Mouse (Mus musculus) brown adipose tissue, adult 24 weeks (tissue): ENCODE results near the gene Spata17. TPM values are rescaled to one million over a fixed set of nuclear protein-coding genes. Genes with fewer than 3 reads are reported as not detected.

Experiments used
- H3K27ac ChIP-seq: fragments of 200-500 bp; replicated peaks from 2 replicates; pipeline ENCODE4 v1.5.1; 2012; ENCODE audit warnings: low read depth, mild to moderate bottlenecking, low read length
- H3K4me1 ChIP-seq: fragments of 200-500 bp; 2 replicates; pipeline ENCODE4 v1.6.1; 2012; ENCODE audit warnings: low read length, mixed read lengths; ENCODE audit not compliant: control insufficient read depth, insufficient read depth, insufficient read length
- H3K4me3 ChIP-seq: fragments of 200-500 bp; 2 replicates; pipeline ENCODE4 v1.5.1; 2012; ENCODE audit warnings: low read depth, mild to moderate bottlenecking, low read length, moderate library complexity; ENCODE audit not compliant: insufficient read depth
- polyA plus RNA-seq: library from polyadenylated mRNA; stranded (reverse); fragments of >200 nt; gene quantifications from 2 replicates; pipeline ENCODE4 v1.2.4, GENCODE M21; 2012; ENCODE audit not compliant: missing spikeins, insufficient read depth, insufficient read length

Gene Spata17
- polyA plus RNA-seq, 1 experiment, result 12.8 TPM

GRCm38 (mm10) chr1:187015673-187016072, 199.6 kb downstream of the Spata17 start:
- Histone ChIP-seq H3K27ac (no peak overlapping the region), H3K4me1 (peaks cover 6% of the 10 kb centered on the region; the same call in 1 of the 2 replicates), H3K4me3 (no peak overlapping the region)

- Histone ChIP-seq H3K27ac (peak overlapping the region; percentile 79; the same call in 1 of the 2 replicates), H3K4me3 (no peak overlapping the region), H3K4me1 (no peaks in the 10 kb centered on the region)
These were observed 201.1 kb downstream of the Spata17 start for GRCm38 (mm10) chr1:187014141-187014540.

GRCm38 (mm10) chr1:187011601-187012000, 203.7 kb downstream of the Spata17 start:
- H3K4me1 ChIP-seq, result no peaks in the 10 kb centered on the region

GRCm38 (mm10) chr1:187010071-187010470, 205.2 kb downstream of the Spata17 start:
- H3K4me3 ChIP-seq, result no peak overlapping the region
- no peaks in the 10 kb centered on the region for H3K4me1 ChIP-seq
- H3K27ac ChIP-seq, result no peak overlapping the region

More at GRCm38 (mm10) chr1:187011601-187012000, 203.7 kb downstream of the Spata17 start:
- Histone ChIP-seq H3K4me3 (no peak overlapping the region), H3K27ac (no peak overlapping the region)

- Histone ChIP-seq H3K4me1 (no peaks in the 10 kb centered on the region), H3K27ac (no peak overlapping the region)
These were observed 207.0 kb downstream of the Spata17 start for GRCm38 (mm10) chr1:187008236-187008635.

GRCm38 (mm10) chr1:187006227-187006925, 208.9 kb downstream of the Spata17 start:
- Histone ChIP-seq H3K4me1 (no peaks in the 10 kb centered on the region), H3K27ac (no peak overlapping the region), H3K4me3 (no peak overlapping the region)

More at GRCm38 (mm10) chr1:187008236-187008635, 207.0 kb downstream of the Spata17 start:
- H3K4me3 ChIP-seq, result no peak overlapping the region

GRCm38 (mm10) chr1:187004306-187004705, 211.0 kb downstream of the Spata17 start:
- Histone ChIP-seq H3K4me1 (no peaks in the 10 kb centered on the region), H3K4me3 (no peak overlapping the region), H3K27ac (no peak overlapping the region)

- Histone ChIP-seq H3K4me3 (no peak overlapping the region), H3K27ac (no peak overlapping the region), H3K4me1 (no peaks in the 10 kb centered on the region)
These were observed 211.8 kb downstream of the Spata17 start for GRCm38 (mm10) chr1:187003441-187003861.

GRCm38 (mm10) chr1:186997596-186998304, 217.5 kb downstream of the Spata17 start:
- Histone ChIP-seq H3K27ac (no peak overlapping the region), H3K4me1 (no peaks in the 10 kb centered on the region), H3K4me3 (no peak overlapping the region)

Other genes with a start within 250 kb of the Spata17 start
- not detected in 2 replicates for gene D1Pas1, start 248.0 kb downstream of the Spata17 start, polyA plus RNA-seq
- 5.9 and 8.3 TPM in 2 replicates for gene Gpatch2, start within 50 bp of the Spata17 start, polyA plus RNA-seq